Mouse (Mus musculus) myocyte (in vitro differentiated cells): ENCODE data around the gene Gucy2c. TPM values are rescaled to one million over a fixed set of nuclear protein-coding genes. Genes with fewer than 3 reads are reported as not detected.

Experiments used
- H3K27me3 ChIP-seq: one replicate; pipeline ENCODE4 v1.6.1; 2011; ENCODE audit not compliant: control insufficient read depth, insufficient read depth, insufficient read length
- H3K36me3 ChIP-seq: one replicate; pipeline ENCODE4 v1.6.1; 2011; ENCODE audit not compliant: control insufficient read depth, insufficient read depth
- H3K4me2 ChIP-seq: one replicate; pipeline ENCODE4 v1.6.1; 2011; ENCODE audit warnings: low read depth, control low read depth
- H3K4me3 ChIP-seq: one replicate; pipeline ENCODE4 v1.5.1; 2011; ENCODE audit warnings: mild to moderate bottlenecking, control low read depth, moderate library complexity
- H3K79me2 ChIP-seq: one replicate; pipeline ENCODE4 v1.6.1; 2011; ENCODE audit not compliant: control insufficient read depth, insufficient read depth
- H3ac ChIP-seq: one replicate; pipeline ENCODE4 v1.6.1; 2011; ENCODE audit not compliant: control insufficient read depth, insufficient read length
- CEBPB ChIP-seq: IDR thresholded peaks from 2 replicates; pipeline ENCODE4 v1.6.1; 2011; ENCODE audit warnings: mild to moderate bottlenecking, moderate library complexity; ENCODE audit not compliant: poor library complexity, insufficient read depth, severe bottlenecking
- E2F4 ChIP-seq: IDR thresholded peaks from one replicate; pipeline ENCODE4 v1.6.1; 2011; ENCODE audit warnings: mild to moderate bottlenecking, control low read depth, moderate library complexity; ENCODE audit not compliant: insufficient read depth
- MAX ChIP-seq: IDR thresholded peaks from one replicate; pipeline ENCODE4 v1.6.1; 2011; ENCODE audit warnings: low read depth, mild to moderate bottlenecking, control low read depth
- MYOD1 ChIP-seq, 3 experiments: IDR thresholded peaks; one replicate each; pipeline ENCODE4 v1.6.1; 2011; ENCODE audit warnings: control low read depth in 2 of 3, low read depth in 2 of 3, mild to moderate bottlenecking in 2 of 3, moderate library complexity in 1 of 3; ENCODE audit not compliant: insufficient read length in 2 of 3, control insufficient read depth in 1 of 3
- MYOG ChIP-seq, 3 experiments: IDR thresholded peaks; one replicate each; pipeline ENCODE4 v1.6.1; 2011; ENCODE audit warnings: control low read depth in 2 of 3, low read depth in 2 of 3, mild to moderate bottlenecking in 2 of 3; ENCODE audit not compliant: insufficient read length in 2 of 3, control insufficient read depth in 1 of 3, insufficient read depth in 1 of 3
- POLR2A ChIP-seq: IDR thresholded peaks from one replicate; pipeline ENCODE4 v1.6.1; 2011; ENCODE audit warnings: low read depth, mild to moderate bottlenecking, control low read depth, moderate library complexity; ENCODE audit not compliant: insufficient read length
- POLR2AphosphoS2 ChIP-seq: IDR thresholded peaks from one replicate; pipeline ENCODE4 v1.6.1; 2011; ENCODE audit warnings: low read depth, control low read depth; ENCODE audit not compliant: insufficient read length
- REST ChIP-seq: IDR thresholded peaks from one replicate; pipeline ENCODE4 v1.6.1; 2011; ENCODE audit warnings: mild to moderate bottlenecking, control low read depth, moderate library complexity; ENCODE audit not compliant: insufficient read depth, insufficient read length
- SRF ChIP-seq: IDR thresholded peaks from one replicate; pipeline ENCODE4 v1.6.1; 2011; ENCODE audit warnings: low read depth; ENCODE audit not compliant: control insufficient read depth, insufficient read length
- TCF12 ChIP-seq: IDR thresholded peaks from one replicate; pipeline ENCODE4 v1.6.1; 2011; ENCODE audit warnings: mild to moderate bottlenecking, control low read depth; ENCODE audit not compliant: poor library complexity, insufficient read depth, severe bottlenecking
- TCF3 ChIP-seq: IDR thresholded peaks from one replicate; pipeline ENCODE4 v1.6.1; 2011; ENCODE audit warnings: low read depth, control low read depth; ENCODE audit not compliant: insufficient read length
- USF1 ChIP-seq: IDR thresholded peaks from one replicate; pipeline ENCODE4 v1.6.1; 2011; ENCODE audit warnings: low read depth, mild to moderate bottlenecking, control low read depth, moderate library complexity
- polyA plus RNA-seq: library from polyadenylated mRNA; unstranded; fragments of >200 nt; fragmentation: generic; extraction: Trizol; gene quantifications from one replicate; pipeline ENCODE4 v1.2.1, GENCODE M21; 2012; ENCODE audit warnings: missing spikeins

Gene Gucy2c
- polyA plus RNA-seq, 1 experiment: 0.01 TPM

DNA sequence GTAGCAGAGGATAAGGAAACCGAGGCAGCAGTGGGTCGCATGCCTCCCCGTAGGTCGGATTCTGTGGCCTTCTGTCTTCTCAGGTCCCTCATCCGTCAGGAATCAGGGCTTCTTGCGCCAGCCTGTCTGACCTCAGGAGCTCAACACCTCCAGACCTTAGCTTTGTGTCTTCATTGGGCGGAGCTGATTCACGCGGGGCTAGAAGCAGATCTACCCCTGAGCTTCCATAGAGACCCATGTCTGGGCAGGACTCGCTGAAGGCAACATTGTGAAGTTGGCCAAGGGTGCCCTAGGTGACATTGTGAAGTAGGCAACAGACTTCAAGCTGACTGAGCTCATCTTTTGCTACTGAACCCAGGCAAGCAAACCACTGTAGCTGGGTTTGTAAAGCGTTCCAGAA lies 119.5 kb downstream of the Gucy2c start:
- TF ChIP-seq POLR2A (no peak), REST (no peak), MAX (no peak), SRF (no peak), TCF12 (no peak), E2F4 (no peak), POLR2AphosphoS2 (no peak), MYOD1 (IDR thresholded peaks at IDR 0.05; ENCODE audit: control insufficient read depth in 1 of 3, insufficient read length in 2 of 3, low read depth in 2 of 3) (no peak), MYOG (IDR thresholded peaks at IDR 0.05; ENCODE audit: control insufficient read depth in 1 of 3, insufficient read depth in 1 of 3, insufficient read length in 2 of 3, low read depth in 2 of 3) (no peak), USF1 (no peak), TCF3 (no peak)
- H3K79me2 ChIP-seq: no peaks in the 10 kb centered on the region
- no peaks in the 10 kb centered on the region for H3K27me3 ChIP-seq
- H3K4me3 ChIP-seq: no peak overlapping the region
- H3ac ChIP-seq: no peak overlapping the region
- H3K36me3 ChIP-seq: no peaks in the 10 kb centered on the region
- H3K4me2 ChIP-seq: no peak overlapping the region

DNA sequence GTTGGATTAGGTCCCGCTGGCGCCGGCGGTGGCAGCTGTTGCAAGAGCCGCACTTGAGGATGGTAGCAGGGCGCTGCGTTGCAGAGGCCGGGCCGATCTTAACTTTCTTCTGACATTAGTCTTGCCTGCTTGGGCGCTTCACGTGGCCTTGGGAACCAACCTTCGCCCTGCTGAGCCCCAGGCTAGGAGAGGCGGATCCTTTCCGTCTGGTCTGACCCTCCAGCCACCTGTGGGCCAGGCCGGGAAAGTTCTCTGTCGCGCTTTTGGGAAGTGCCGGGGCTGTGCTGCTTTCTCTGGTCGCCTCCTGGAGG lies 119.9 kb downstream of the Gucy2c start, which contains the start of gene Plbd1:
TSS of gene Plbd1 (minus strand) at position 223 of the 311 bp plus-strand sequence.
- H3K36me3 ChIP-seq: no peaks in the 10 kb centered on the region
- no peaks in the 10 kb centered on the region for H3K27me3 ChIP-seq
- no peaks in the 10 kb centered on the region for H3K79me2 ChIP-seq
- H3ac ChIP-seq: no peak within 1 kb of the TSS
- TF ChIP-seq POLR2A (no peak), TCF3 (no peak)
- H3K4me2 ChIP-seq: no peak within 1 kb of the TSS
- no peak within 1 kb of the TSS for H3K4me3 ChIP-seq

DNA sequence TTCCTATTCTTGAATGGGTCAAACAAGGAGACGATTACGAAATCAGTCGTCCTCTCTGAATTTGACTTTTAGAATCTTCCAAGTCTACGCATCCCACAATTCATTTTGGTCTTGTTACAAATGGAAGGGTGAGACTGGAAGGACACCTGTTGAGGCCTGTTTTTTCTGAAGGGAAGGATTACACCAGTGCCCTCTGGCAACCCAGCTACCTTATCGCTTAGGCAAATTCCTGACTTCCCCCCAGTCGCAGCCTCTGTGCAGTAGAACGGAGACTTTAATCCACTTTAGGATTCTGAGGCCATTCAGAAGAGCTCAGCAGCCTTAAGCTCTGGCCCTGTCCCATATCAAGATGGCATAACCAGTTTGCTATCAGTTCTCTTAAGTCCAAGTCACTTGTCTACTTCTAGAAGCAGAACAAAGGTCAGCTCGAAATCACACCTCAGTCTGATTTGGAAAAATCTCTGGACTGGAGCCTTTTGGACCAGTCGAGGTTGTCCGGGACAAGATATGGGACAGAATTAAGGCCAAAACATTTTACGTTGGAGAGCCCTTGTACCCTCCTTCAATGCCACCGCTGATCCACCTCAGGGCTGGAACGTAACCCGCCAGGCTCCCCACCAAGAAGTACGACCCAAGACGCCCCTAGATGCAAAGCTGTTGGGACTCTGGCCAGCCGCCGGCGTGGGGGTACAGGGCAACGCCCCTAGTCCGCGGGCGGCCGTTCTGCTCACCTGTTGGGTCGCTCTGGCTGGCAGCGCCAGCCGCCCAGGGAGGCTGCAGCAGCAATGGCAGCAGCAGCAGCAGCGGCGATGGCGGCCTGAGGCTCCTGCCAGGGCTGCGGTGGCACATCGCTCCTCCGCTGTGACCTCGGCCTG lies 120.5 kb downstream of the Gucy2c start:
- Histone ChIP-seq H3K36me3 (no peaks in the 10 kb centered on the region), H3K79me2 (no peaks in the 10 kb centered on the region), H3ac (no peak overlapping the region), H3K4me3 (no peak overlapping the region), H3K4me2 (no peak overlapping the region), H3K27me3 (no peaks in the 10 kb centered on the region)
- TF ChIP-seq TCF3 (no peak), MYOG (IDR thresholded peaks at IDR 0.05; ENCODE audit: control insufficient read depth in 1 of 3, insufficient read depth in 1 of 3, insufficient read length in 2 of 3, low read depth in 2 of 3) (no peak)

DNA sequence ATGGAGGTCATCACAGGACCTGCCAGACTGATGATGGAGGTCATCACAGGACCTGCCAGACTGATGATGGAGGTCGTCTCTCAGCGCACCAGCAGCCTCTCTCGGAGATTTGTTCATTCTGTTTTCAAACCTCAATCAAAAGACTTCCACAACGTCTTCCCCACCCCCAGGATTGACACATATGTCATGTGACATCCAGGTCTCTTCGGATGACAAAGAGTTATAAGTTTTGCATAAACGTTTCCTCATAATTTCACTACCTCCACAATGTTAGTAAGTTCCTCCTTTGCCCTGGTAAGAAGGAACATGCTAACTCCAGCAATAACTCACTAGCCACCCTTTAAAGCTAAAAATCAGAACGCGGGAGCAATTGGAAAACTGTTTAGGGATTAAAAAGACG lies 122.3 kb downstream of the Gucy2c start:
- no peak for TF ChIP-seq MYOD1 (IDR thresholded peaks at IDR 0.05; ENCODE audit: control insufficient read depth in 1 of 3, insufficient read length in 2 of 3, low read depth in 2 of 3)
- no peak for TF ChIP-seq TCF12
- Histone ChIP-seq H3K4me2 (no peak overlapping the region), H3K36me3 (no peaks in the 10 kb centered on the region), H3K4me3 (no peak overlapping the region), H3K79me2 (no peaks in the 10 kb centered on the region), H3ac (no peak overlapping the region), H3K27me3 (no peaks in the 10 kb centered on the region)

DNA sequence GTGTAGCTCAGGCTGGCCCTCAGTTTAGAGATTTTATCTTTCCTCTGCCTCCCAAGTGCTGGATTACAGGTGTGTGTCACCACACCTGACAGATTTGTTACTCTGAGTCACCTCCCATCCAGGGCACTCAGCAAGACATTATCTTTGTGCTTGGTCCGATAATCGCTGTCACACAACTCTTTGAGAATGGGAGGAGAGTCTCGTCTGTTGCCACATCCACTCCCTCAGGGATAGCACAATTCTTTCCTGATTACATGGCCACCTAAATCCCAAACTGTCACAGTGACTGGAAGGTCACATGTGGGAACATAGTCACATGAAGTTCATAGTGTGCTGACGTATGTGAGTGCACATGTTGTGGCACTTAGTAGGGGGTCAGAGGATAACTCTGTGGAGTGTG lies 123.3 kb downstream of the Gucy2c start:
- H3K4me3 ChIP-seq: no peak overlapping the region
- no peak for TF ChIP-seq REST
- TF ChIP-seq MYOG (IDR thresholded peaks at IDR 0.05; ENCODE audit: control insufficient read depth in 1 of 3, insufficient read depth in 1 of 3, insufficient read length in 2 of 3, low read depth in 2 of 3): no peak
- TF ChIP-seq MYOD1 (IDR thresholded peaks at IDR 0.05; ENCODE audit: control insufficient read depth in 1 of 3, insufficient read length in 2 of 3, low read depth in 2 of 3): no peak
- no peak for TF ChIP-seq E2F4
- TF ChIP-seq TCF12: no peak
- no peak for TF ChIP-seq POLR2AphosphoS2
- no peak for TF ChIP-seq MAX
- no peak for TF ChIP-seq SRF
- TF ChIP-seq POLR2A: no peak
- no peak for TF ChIP-seq USF1
- no peak for TF ChIP-seq CEBPB
- no peak for TF ChIP-seq TCF3

More for the DNA sequence above, 123.3 kb downstream of the Gucy2c start:
- Histone ChIP-seq H3ac (no peak overlapping the region), H3K4me2 (no peak overlapping the region), H3K79me2 (no peaks in the 10 kb centered on the region), H3K36me3 (no peaks in the 10 kb centered on the region), H3K27me3 (no peaks in the 10 kb centered on the region)
